In the genomic region with DNA sequence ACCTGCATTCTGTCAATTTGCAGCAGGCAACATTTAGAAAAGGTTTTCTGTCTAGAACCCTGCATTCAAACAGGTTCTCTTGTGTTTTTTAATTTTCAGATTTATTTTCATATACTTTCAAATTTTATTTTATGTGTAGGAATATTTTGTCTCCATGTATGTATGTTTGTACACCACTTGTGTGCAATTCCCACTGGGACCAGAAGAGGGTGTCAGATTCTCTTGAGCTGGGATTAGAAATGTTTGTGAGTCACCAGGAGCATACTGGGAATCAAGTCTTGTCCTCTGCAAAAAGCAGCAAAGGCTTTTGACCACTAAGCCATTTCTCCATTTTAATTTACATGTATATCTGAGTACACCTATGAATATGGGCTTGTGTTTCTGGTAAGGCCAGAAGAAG, we compare ENCODE assay signal across 22 mouse cellular contexts.
A peak's percentile ranks its signal among the peaks of the same experiment; 100 is the strongest.
DNase-seq lines count a peak whose midpoint lies in the region; TF ChIP-seq lines count a peak whose summit lies in the region.
"Had no signal": no experiment of that assay in that cellular context is flagged by ENCODE, and none has a peak within 500 bp of the region (broad histone marks: within the 10 kb centered on the region; RNA-seq: fewer than 3 reads in every experiment).

No protein-coding gene starts in this region.

- no peak overlapping the region for H3K27ac ChIP-seq in ES-E14 (ENCODE audit: insufficient read depth, low read depth, low read length, poor library complexity, severe bottlenecking)
- H3K27ac ChIP-seq: embryonic facial prominence, embryonic 10.5 days; embryonic facial prominence, embryonic 12.5 days; forebrain, embryonic 13.5 days; forebrain, embryonic 15.5 days had no signal

- no peaks in the 10 kb centered on the region for H3K36me3 ChIP-seq in E14TG2a.4 (ENCODE audit: insufficient read depth, low read length)
- H3K36me3 ChIP-seq in ES-E14 (ENCODE audit: control insufficient read depth, insufficient read depth, low read length, poor library complexity, severe bottlenecking), result no peaks in the 10 kb centered on the region
- H3K36me3 ChIP-seq: embryonic facial prominence, embryonic 10.5 days; embryonic facial prominence, embryonic 12.5 days; forebrain, embryonic 15.5 days; G1E had no signal

- H3K9ac ChIP-seq in ES-E14 (ENCODE audit: insufficient read depth, low read depth, low read length, poor library complexity, severe bottlenecking), result no peak overlapping the region
- H3K9ac ChIP-seq: embryonic facial prominence, embryonic 12.5 days; forebrain, embryonic 13.5 days; forebrain, embryonic 15.5 days; forebrain, postnatal 0 days had no signal

- H3K9me3 ChIP-seq in E14TG2a.4 (ENCODE audit: low read length) (no peaks in the 10 kb centered on the region), ES-E14 (ENCODE audit: control insufficient read depth, insufficient read depth, low read depth, low read length) (no peaks in the 10 kb centered on the region)
- H3K9me3 ChIP-seq: embryonic facial prominence, embryonic 10.5 days; embryonic facial prominence, embryonic 12.5 days; forebrain, embryonic 13.5 days; forebrain, embryonic 15.5 days; G1E had no signal

- H3K27me3 ChIP-seq in E14TG2a.4 (ENCODE audit: insufficient read depth, low read length), result no peaks in the 10 kb centered on the region
- H3K27me3 ChIP-seq: embryonic facial prominence, embryonic 12.5 days; forebrain, embryonic 13.5 days; forebrain, embryonic 15.5 days; Patski had no signal

- TF ChIP-seq CTCF in E14TG2a.4 (conservative IDR thresholded peaks at IDR 0.05; ENCODE audit: low read length), result peak; percentile 80

- DNase-seq in ES-E14 (ENCODE audit: low read depth, low spot score), result peak; percentile 26
- DNase-seq in NIH3T3 (ENCODE audit: low read depth), result peak; percentile 1
- peak; percentile 61 for DNase-seq in ZHBTc4 (ENCODE audit: low read depth, low spot score)
- no peak for DNase-seq in kidney, postnatal 4 days
- no peak for DNase-seq in heart, postnatal 36 days
- no peak for DNase-seq in left cerebral cortex, postnatal 36 days (ENCODE audit: low spot score in 2 of 2)
- DNase-seq: adrenal gland, adult 8-10 months; adrenal gland, postnatal 14 days; adrenal gland, postnatal 36 days; B cell, adult 2 months; cerebellum, adult 11-12 months; cerebellum, adult 2 months; cerebellum, adult 9-10 months; cerebellum, postnatal 25 days; forebrain, postnatal 0 days had no signal

- H3K4me1 ChIP-seq in E14TG2a.4 (replicated peaks; ENCODE audit: low read depth, low read length) (no peaks in the 10 kb centered on the region), ES-E14 (ENCODE audit: control insufficient read depth in 2 of 2, insufficient read depth in 2 of 2, low read length in 2 of 2, poor library complexity in 1 of 2) (no peaks in the 10 kb centered on the region)
- H3K4me1 ChIP-seq: embryonic facial prominence, embryonic 10.5 days; embryonic facial prominence, embryonic 12.5 days; forebrain, embryonic 13.5 days; forebrain, embryonic 15.5 days had no signal

- in situ Hi-C loops in ES-E14 (cut with MboI; ENCODE audit: low sequenced_read_pairs in 2 of 2, unreplicated experiment in 2 of 2), result no loop called here

- H3K4me3 ChIP-seq in E14TG2a.4 (replicated peaks; ENCODE audit: low read length) (no peak overlapping the region), ES-E14 (ENCODE audit: insufficient read depth in 1 of 2, low read depth in 1 of 2, low read length in 2 of 2, poor library complexity in 1 of 2, severe bottlenecking in 1 of 2) (no peak overlapping the region)
- H3K4me3 ChIP-seq: embryonic facial prominence, embryonic 10.5 days; embryonic facial prominence, embryonic 12.5 days; forebrain, embryonic 13.5 days; forebrain, embryonic 15.5 days had no signal

- intact Hi-C loops in heart, postnatal 36 days (cut with DNase I), result no loop called here
- intact Hi-C loops in left cerebral cortex, postnatal 36 days (cut with DNase I), result no loop called here

TF ChIP-seq in ES-E14, 5 proteins besides CTCF, POLR2A, EP300 and RAD21:
- peak; percentile 43; the same call in 1 of the 2 replicates for TF ChIP-seq ZC3H11A (IDR thresholded peaks at IDR 0.05; ENCODE audit: borderline replicate concordance, low read depth, low read length)
- no peak for TF ChIP-seq MAFK (IDR thresholded peaks at IDR 0.05; ENCODE audit: insufficient read depth, low read depth, low read length)
TF ChIP-seq in ES-E14: peak in this region for 1.

Comparison
In these comparisons a context has a peak if more than half of its experiments do, and no peak if none do; other contexts are left out.
1. DNase-seq: peak in ES-E14 (single experiment), NIH3T3 (single experiment) and ZHBTc4 (single experiment); none in kidney, postnatal 4 days (0 of 2), heart, postnatal 36 days (0 of 2) and left cerebral cortex, postnatal 36 days (0 of 2).